Mouse (Mus musculus) lung, embryonic 16.5 days (tissue): ENCODE data around the gene Ell. TPM values are rescaled to one million over a fixed set of nuclear protein-coding genes. Genes with fewer than 3 reads are reported as not detected.

Source experiments
- ATAC-seq: fragments of 200-750 bp; cut with Nextera tagmentation; 2 replicates; pipeline ENCODE4 v1.8.0; 2017; ENCODE audit warnings: low read depth, mild to moderate bottlenecking, moderate library complexity
- H3K27ac ChIP-seq: fragments of 300-500 bp; sonication (generic); 2 replicates; pipeline ENCODE4 v1.5.1; 2014; ENCODE audit warnings: mild to moderate bottlenecking, control low read depth, low read length
- H3K27me3 ChIP-seq: fragments of 300-500 bp; sonication (generic); 2 replicates; pipeline ENCODE4 v1.6.1; 2014; ENCODE audit warnings: low read depth, low read length, mixed read lengths; ENCODE audit not compliant: control insufficient read depth, insufficient read depth
- H3K36me3 ChIP-seq: fragments of 300-500 bp; sonication (generic); 2 replicates; pipeline ENCODE4 v1.6.1; 2014; ENCODE audit warnings: low read length; ENCODE audit not compliant: control insufficient read depth, insufficient read depth
- H3K4me1 ChIP-seq: fragments of 300-500 bp; sonication (generic); replicated peaks from 2 replicates; pipeline ENCODE4 v1.6.1; 2014; ENCODE audit warnings: low read length, mixed read lengths; ENCODE audit not compliant: control insufficient read depth, insufficient read depth
- H3K4me2 ChIP-seq: fragments of 300-500 bp; sonication (generic); 2 replicates; pipeline ENCODE4 v1.6.1; 2014; ENCODE audit warnings: low read depth, low read length, control low read depth
- H3K4me3 ChIP-seq: fragments of 300-500 bp; sonication (generic); 2 replicates; pipeline ENCODE4 v1.5.1; 2014; ENCODE audit warnings: mild to moderate bottlenecking, low read length, control low read depth
- H3K9ac ChIP-seq: fragments of 300-500 bp; sonication (generic); 2 replicates; pipeline ENCODE4 v1.6.1; 2014; ENCODE audit warnings: low read length, control low read depth
- H3K9me3 ChIP-seq: fragments of 300-500 bp; sonication (generic); 2 replicates; pipeline ENCODE4 v1.6.1; 2016; ENCODE audit warnings: low read length; ENCODE audit not compliant: control insufficient read depth
- WGBS: fragments of 180-500 bp; shearing (Covaris S2); extraction: QIAGEN DNeasy Blood & Tissue Kit; methylation state at CpG from one replicate; pipeline ENCODE4 v1.1.7; 2014; 5-methylcytosine and 5-hydroxymethylcytosine counted together
- polyA plus RNA-seq: library from polyadenylated mRNA; unstranded; fragments of >200 nt; fragmentation: Nextera tagmentation; extraction: Ambion mirVana; gene quantifications from 2 replicates; pipeline ENCODE4 v1.2.1, GENCODE M21; 2015

The Ell gene
- polyA plus RNA-seq, 1 experiment from 2014 or later = 21.4 TPM

- H3K27me3 ChIP-seq = no peaks in the 10 kb centered on the region
- no peaks in the 10 kb centered on the region for H3K9me3 ChIP-seq
- H3K9ac ChIP-seq = peak overlapping the region; percentile 83
- H3K4me1 ChIP-seq = peaks cover 37% of the 10 kb centered on the region
- WGBS = under 1% methylated on average over 54 of the region's 54 CpGs
- peak; percentile 8; the same call in 1 of the 2 replicates for ATAC-seq
- H3K4me2 ChIP-seq = peak overlapping the region; percentile 74
- peak overlapping the region; percentile 100 for H3K27ac ChIP-seq
- H3K4me3 ChIP-seq = peak overlapping the region; percentile 56
- no peaks in the 10 kb centered on the region for H3K36me3 ChIP-seq
Observed at GRCm38 (mm10) chr8:70610796-70611771, 71.8 kb downstream of the Ell start.

- Histone ChIP-seq H3K9me3 (no peaks in the 10 kb centered on the region), H3K4me2 (peak overlapping the region; percentile 74), H3K27me3 (no peaks in the 10 kb centered on the region), H3K27ac (peak overlapping the region; percentile 80), H3K36me3 (no peaks in the 10 kb centered on the region), H3K4me1 (peaks cover 37% of the 10 kb centered on the region), H3K9ac (peak overlapping the region; percentile 74), H3K4me3 (peak overlapping the region; percentile 56)
- ATAC-seq = no peak
- whole genome bisulfite sequencing = 1% methylated on average over 6 of the region's 6 CpGs
Observed at GRCm38 (mm10) chr8:70611849-70612248, 72.6 kb downstream of the Ell start.

DNA sequence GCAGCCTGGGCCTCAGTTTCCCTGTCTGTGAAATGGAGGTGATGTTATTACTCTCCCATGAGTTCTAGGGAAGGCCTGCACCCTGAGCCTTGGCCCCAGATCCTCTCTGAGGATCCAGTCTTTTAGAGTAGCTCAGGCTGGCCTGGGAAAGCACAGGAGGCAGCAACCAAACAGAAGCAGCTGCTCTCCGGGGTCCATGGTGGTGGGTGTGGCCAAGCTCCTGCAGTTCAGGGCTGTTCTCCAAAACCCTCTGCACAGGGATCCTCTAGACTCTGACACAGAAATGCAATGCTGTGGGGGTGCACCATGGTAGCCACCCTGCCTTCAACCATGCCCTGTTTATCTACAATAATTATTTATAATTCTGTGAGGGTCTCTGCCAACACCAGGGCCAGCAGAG is 74.5 kb downstream of the Ell start:
- H3K27ac ChIP-seq = no peak overlapping the region

GRCm38 (mm10) chr8:70614469-70614868 is 75.2 kb downstream of the Ell start:
- no peaks in the 10 kb centered on the region for H3K9me3 ChIP-seq
- H3K36me3 ChIP-seq = no peaks in the 10 kb centered on the region
- H3K4me3 ChIP-seq = no peak overlapping the region
- H3K27me3 ChIP-seq = no peaks in the 10 kb centered on the region
- 0 out of 2 replicates have a peak overlapping the region, but pooled peaks have one; percentile 17 for H3K27ac ChIP-seq
- H3K9ac ChIP-seq = no peak overlapping the region
- peaks cover 20% of the 10 kb centered on the region for H3K4me1 ChIP-seq
- H3K4me2 ChIP-seq = no peak overlapping the region
- no peak for ATAC-seq
- 56% methylated on average over 5 of the region's 5 CpGs for WGBS

More for the DNA sequence above, 74.5 kb downstream of the Ell start:
- WGBS = 3% methylated on average over 1 of the region's 1 CpGs
- Histone ChIP-seq H3K9ac (no peak overlapping the region), H3K9me3 (no peaks in the 10 kb centered on the region), H3K4me1 (peaks cover 25% of the 10 kb centered on the region), H3K27me3 (no peaks in the 10 kb centered on the region), H3K4me3 (no peak overlapping the region), H3K36me3 (no peaks in the 10 kb centered on the region), H3K4me2 (no peak overlapping the region)
- ATAC-seq = no peak

GRCm38 (mm10) chr8:70615281-70615680 is 76.0 kb downstream of the Ell start:
- ATAC-seq = no peak
- no peak overlapping the region for H3K4me3 ChIP-seq
- H3K27me3 ChIP-seq = no peaks in the 10 kb centered on the region; the same call in 1 of the 2 replicates
- no peak overlapping the region for H3K27ac ChIP-seq
- no peaks in the 10 kb centered on the region for H3K9me3 ChIP-seq
- no peaks in the 10 kb centered on the region for H3K36me3 ChIP-seq
- peaks cover 19% of the 10 kb centered on the region for H3K4me1 ChIP-seq
- WGBS = 65% methylated on average over 8 of the region's 8 CpGs
- H3K4me2 ChIP-seq = no peak overlapping the region
- H3K9ac ChIP-seq = no peak overlapping the region

- peaks cover 13% of the 10 kb centered on the region for H3K4me1 ChIP-seq
- ATAC-seq = no peak
- WGBS = 73% methylated on average over 3 of the region's 3 CpGs
Observed at GRCm38 (mm10) chr8:70615894-70616293, 76.6 kb downstream of the Ell start, which contains the start of gene Lrrc25. Gene Lrrc25 (plus strand): TSS chr8:70616155.

DNA sequence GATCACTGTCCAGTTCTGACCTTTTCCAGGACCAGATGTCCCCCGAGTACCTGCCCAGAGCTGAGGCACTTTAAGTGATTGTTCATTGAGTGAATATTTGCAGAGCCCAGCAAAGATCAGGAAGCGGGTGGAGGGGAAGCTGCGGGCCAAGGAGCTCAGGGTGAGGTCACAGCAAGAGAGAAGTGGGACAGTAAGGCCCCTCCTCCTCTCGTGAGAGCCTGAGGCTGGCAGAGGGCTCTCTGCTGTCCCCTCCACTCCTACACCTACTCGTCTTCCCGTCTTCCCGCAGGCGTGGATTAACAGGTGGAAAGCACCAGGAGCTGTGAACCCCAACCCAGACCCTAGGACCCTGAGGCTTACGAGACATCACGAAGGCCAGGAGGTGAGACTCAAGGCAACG is 77.4 kb downstream of the Ell start:
- peaks cover 3% of the 10 kb centered on the region; the same call in 1 of the 2 replicates for H3K27me3 ChIP-seq
- no peak overlapping the region for H3K4me3 ChIP-seq
- no peak overlapping the region for H3K4me2 ChIP-seq
- H3K9me3 ChIP-seq = no peaks in the 10 kb centered on the region
- H3K36me3 ChIP-seq = no peaks in the 10 kb centered on the region
- no peak for ATAC-seq
- H3K9ac ChIP-seq = no peak overlapping the region
- H3K4me1 ChIP-seq = peaks cover 6% of the 10 kb centered on the region
- 32% methylated on average over 11 of the region's 11 CpGs for WGBS
- H3K27ac ChIP-seq = no peak overlapping the region

More at GRCm38 (mm10) chr8:70615894-70616293, 76.6 kb downstream of the Ell start, which contains the start of gene Lrrc25:
- no peaks in the 10 kb centered on the region for H3K36me3 ChIP-seq
- no peak within 1 kb of the TSS for H3K27ac ChIP-seq
- H3K27me3 ChIP-seq = no peaks in the 10 kb centered on the region; the same call in 1 of the 2 replicates
- H3K9ac ChIP-seq = no peak within 1 kb of the TSS
- H3K4me3 ChIP-seq = no peak within 1 kb of the TSS
- no peaks in the 10 kb centered on the region for H3K9me3 ChIP-seq
- no peak within 1 kb of the TSS for H3K4me2 ChIP-seq

GRCm38 (mm10) chr8:70617985-70618384 is 78.7 kb downstream of the Ell start:
- ATAC-seq = no peak
- H3K9ac ChIP-seq = peak overlapping the region; percentile 15; the same call in 1 of the 2 replicates
- H3K27ac ChIP-seq = no peak overlapping the region
- no peaks in the 10 kb centered on the region for H3K9me3 ChIP-seq
- no peak overlapping the region for H3K4me2 ChIP-seq
- H3K36me3 ChIP-seq = no peaks in the 10 kb centered on the region
- peaks cover 9% of the 10 kb centered on the region; the same call in 1 of the 2 replicates for H3K27me3 ChIP-seq
- no peak overlapping the region for H3K4me3 ChIP-seq
- 70% methylated on average over 11 of the region's 11 CpGs for WGBS
- H3K4me1 ChIP-seq = peaks cover 4% of the 10 kb centered on the region

DNA sequence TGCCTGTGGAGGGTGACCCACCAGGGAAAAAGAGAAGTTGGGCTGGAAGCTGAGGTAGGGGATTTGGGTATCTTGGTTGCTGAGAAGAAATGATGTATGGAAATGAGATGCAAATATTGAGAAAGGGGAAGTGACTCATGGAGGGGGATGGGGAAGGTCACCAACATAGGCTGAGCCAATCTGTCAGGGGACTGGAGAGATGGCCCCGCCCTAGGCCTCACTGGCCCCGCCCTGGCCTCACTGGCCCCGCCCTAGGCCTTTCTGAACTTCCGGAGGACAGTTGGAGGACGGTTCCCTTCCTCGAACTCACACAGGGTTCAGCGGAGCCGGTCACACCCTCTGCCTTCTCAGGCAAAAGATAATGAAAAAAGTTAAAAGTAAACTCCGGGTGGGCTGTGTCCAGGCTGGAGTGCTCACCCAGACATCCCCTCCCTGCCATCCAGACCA is 79.7 kb downstream of the Ell start:
- peaks cover 9% of the 10 kb centered on the region; the same call in 1 of the 2 replicates for H3K27me3 ChIP-seq
- H3K9me3 ChIP-seq = no peaks in the 10 kb centered on the region
- no peak overlapping the region for H3K4me3 ChIP-seq
- no peak overlapping the region for H3K9ac ChIP-seq
- H3K36me3 ChIP-seq = no peaks in the 10 kb centered on the region
- no peak overlapping the region for H3K4me2 ChIP-seq
- 29% methylated on average over 9 of the region's 9 CpGs for WGBS
- peak; percentile 45; the same call in 1 of the 2 replicates for ATAC-seq
- H3K4me1 ChIP-seq = peaks cover under 1% of the 10 kb centered on the region
- no peak overlapping the region for H3K27ac ChIP-seq
